Mouse (Mus musculus) splenic B cell, adult 2 months (primary cell): Measurements from ENCODE around the gene Lonp1.

ENCODE experiments used
- DNase-seq: peaks from one replicate; pipeline ENCODE4 v3.0.0-alpha.2; 2011; ENCODE audit warnings: low read depth, low spot score
- H3K27me3 ChIP-seq: 2 replicates; pipeline ENCODE4 v1.6.1; 2012; ENCODE audit warnings: mild to moderate bottlenecking, low read length, moderate library complexity, mixed read lengths; ENCODE audit not compliant: control insufficient read depth, poor library complexity, insufficient read depth, severe bottlenecking
- H3K36me3 ChIP-seq: 2 replicates; pipeline ENCODE4 v1.6.1; 2012; ENCODE audit warnings: mild to moderate bottlenecking, low read length, moderate library complexity, mixed read lengths; ENCODE audit not compliant: control insufficient read depth, poor library complexity, insufficient read depth, severe bottlenecking

The Lonp1 gene

DNA sequence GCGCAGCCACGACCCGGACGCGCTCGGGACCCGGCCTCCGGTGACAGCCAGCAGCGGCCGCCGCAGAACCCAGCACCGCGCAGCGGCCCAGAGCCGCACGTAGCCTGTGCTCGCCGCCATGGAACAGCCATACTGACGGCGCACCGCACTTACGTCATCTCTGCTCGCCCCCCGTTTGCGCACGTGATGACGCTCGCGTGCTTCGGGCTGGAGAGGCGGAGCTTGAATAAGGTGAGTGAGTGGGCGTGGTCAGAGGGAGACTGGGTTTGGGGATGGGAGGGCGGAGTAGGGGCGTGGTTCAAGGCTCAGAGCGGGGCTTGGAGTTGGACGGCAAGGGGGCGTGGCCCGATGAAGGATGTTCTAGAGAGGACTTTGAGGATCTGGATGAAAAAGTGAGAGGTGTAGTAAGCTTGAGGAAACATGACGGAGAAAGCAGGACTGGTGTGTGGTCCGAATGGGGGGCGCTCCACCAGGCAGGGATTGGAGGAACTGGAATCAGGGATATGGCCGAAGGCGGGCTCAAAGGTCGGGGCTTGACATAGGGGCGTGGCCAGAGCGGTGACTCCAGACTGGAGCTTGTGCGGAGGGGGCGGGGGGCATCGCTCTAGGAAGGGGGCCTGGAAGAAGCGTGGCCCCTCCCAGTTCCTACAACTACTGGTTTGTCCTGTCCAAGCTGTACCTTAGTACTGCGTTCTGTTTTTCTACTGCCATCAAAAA, at the start of gene Lonp1:
Gene Lonp1 (minus strand): TSS at position 134 of the 717 bp plus-strand sequence.
- H3K27me3 ChIP-seq, result no peaks in the 10 kb centered on the region
- peak; percentile 100 for DNase-seq
- H3K36me3 ChIP-seq, result peaks cover 4% of the 10 kb centered on the region

DNA sequence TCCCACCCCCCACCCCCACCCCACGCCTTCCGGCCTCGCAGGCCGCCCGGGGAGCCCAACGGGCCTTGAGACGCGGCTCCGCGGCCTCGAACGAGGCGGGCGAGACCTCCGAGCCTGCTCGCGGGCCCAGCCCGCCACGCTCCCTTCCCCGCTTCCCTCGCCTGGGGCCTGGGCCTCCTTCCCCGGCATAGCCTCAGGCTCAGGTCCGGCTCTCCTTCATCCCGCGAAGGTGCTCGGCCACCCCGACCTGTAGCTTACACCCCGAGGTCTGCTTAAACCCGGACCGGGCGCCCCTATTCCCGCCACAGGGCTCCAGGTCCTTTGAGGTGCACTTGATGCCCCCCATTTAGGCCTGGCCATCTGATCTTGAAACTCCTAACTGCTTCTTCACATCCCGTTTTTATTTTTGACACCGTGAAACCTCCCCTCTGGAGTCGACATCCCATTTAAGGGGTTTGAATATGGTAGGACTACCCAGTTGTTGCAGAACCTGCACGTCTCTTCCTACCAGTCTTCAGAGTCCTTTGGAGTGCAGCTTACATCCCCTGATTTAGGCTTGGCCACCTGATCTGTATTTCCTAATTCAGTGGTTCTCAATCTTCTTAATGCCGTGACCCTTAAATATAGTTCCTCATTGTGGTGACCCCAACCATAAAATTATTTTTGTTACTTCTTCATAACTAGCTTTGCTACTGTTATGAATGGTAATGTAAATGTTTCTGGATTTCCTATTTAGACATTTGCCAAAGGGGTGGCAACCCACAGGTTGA, 47.1 kb upstream of the Lonp1 start:
- DNase-seq, result peak; percentile 8
- Histone ChIP-seq H3K36me3 (no peaks in the 10 kb centered on the region; the same call in 1 of the 2 replicates), H3K27me3 (no peaks in the 10 kb centered on the region)

DNA sequence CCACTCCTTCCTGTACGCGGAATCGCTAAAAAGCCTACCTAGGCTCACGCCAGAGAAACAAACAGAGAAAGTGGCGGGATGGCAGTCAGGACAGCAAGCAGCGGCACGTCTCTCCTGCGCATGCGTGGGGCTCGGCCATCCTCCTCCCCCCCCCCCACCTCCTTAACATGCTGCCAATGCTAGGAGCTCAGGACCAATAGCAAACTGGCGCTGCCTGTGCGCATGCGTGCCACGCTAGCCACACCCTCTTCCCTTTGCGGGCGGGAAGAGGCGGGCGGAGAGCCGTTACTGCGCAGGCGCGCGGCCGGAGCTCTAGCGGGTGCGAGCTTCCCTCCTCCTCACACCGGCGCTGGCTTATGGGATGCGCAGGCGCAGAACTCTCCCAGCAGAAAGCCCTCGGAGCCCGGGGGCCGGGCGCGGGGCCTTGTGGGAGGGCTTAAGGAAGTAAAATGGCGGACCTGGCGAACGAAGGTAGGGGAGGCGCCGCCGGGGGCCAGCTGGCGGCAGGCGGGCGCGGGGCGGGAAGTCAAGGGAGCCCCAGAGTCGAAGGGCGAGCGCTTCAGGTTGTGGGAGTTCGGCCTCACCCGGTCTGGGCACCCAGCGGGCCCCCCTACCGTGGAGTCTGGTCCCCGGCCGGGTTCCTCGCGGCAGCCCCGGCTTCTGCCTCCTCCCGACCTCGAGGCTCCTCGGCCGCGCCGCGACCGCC, 46.4 kb upstream of the Lonp1 start, which contains the start of gene Ranbp3:
Gene Ranbp3 (plus strand): TSS at position 354 of the 706 bp plus-strand sequence.
- no peaks in the 10 kb centered on the region; the same call in 1 of the 2 replicates for H3K36me3 ChIP-seq
- DNase-seq, result peak; percentile 100
- no peaks in the 10 kb centered on the region for H3K27me3 ChIP-seq

DNA sequence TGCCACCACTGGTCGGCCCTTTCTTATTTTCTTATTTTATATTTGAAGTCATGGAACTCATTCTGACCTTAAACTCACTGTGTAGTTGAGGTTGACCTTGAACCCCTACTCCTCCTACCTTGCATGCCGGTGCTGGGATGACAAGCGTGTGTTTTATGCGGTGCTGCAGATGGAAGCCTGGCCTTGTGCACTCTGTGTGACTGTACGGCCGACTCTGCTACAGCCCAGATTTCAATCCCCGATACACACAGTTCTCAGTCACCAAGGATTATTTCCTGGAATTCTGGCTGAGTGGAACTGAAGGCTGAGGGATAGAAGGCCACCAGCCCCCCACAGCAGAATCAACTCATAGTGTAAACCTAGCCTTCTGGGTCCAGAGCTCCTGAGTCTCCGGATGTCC, 43.1 kb upstream of the Lonp1 start:
- Histone ChIP-seq H3K36me3 (no peaks in the 10 kb centered on the region), H3K27me3 (no peaks in the 10 kb centered on the region)
- no peak for DNase-seq

DNA sequence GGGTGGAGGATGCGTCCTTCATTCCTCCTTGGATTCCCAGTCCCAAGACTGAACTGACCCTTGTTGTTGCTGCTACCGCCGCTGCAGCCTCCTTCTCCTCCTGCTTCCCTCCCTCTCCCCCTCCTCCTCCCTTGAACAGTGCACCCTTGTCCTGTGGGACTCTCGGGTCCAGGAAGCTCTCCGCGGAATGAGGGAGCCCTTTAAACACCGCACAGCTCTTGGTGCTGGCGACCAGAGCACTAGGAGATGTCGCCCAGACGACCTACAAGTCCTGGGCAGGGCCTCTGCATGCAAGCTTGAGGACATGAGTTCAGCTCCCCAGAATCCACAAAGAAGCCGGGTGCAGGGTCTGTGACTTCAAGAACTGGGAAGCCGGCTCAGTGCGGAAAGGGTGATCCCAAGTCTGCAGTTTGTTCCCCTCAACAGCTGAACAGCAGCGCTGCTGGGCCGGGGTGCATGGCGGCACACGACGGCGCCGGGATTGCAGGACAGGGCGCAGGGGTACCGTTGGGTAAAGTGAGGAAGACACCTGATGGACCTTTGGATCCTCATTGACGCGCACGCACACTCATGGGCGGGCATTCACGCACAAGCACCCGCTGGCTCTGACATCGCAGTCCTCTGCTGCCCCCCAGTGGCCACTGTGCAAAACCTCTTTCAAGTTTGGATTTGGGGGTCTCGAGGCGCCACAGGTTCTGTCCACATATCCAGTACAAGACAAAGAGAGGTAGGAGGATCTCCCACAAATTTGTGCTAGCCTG, 41.9 kb upstream of the Lonp1 start:
- H3K36me3 ChIP-seq, result no peaks in the 10 kb centered on the region
- peak; percentile 90 for DNase-seq
- no peaks in the 10 kb centered on the region for H3K27me3 ChIP-seq

DNA sequence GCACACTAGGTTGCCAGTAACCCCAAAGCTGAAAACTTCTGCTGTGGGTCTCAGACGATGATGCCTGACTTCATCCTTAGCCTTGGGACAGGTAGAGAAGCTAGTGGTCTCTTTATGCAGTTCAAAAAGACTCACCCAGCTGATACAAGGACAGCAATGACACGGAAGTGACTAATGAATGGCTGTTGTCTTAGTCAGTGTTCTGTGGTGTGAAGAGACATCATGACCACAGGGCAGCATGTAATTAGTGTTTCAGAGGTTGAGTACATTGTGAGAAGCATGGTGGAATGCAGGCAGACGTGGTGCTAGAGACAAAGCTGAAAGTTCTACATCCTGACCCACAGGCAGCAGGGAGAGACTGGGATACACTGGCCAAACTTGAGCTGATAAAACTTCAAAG, 40.9 kb upstream of the Lonp1 start:
- H3K36me3 ChIP-seq, result no peaks in the 10 kb centered on the region
- no peaks in the 10 kb centered on the region for H3K27me3 ChIP-seq
- DNase-seq, result no peak

DNA sequence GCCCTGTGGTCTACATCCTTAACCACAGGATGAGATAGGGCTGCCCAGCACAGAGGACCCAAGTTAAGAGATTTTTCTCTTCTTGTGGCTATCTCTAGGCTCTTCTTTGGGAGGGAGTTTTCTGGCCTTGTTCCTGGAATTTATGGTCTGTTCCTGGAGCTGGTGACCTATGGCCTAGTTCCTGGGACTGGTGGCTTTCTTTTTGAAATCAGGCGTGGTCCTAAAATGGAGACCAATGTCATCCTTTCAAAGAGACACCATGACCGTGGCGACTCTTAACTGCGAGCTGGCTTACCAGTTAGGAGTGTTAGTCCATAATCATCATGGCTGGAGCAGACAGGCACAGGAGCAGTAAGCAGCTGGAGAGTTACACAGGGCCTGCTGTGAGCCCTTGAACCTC, 39.7 kb upstream of the Lonp1 start:
- DNase-seq, result no peak
- no peaks in the 10 kb centered on the region for H3K36me3 ChIP-seq
- H3K27me3 ChIP-seq, result no peaks in the 10 kb centered on the region

DNA sequence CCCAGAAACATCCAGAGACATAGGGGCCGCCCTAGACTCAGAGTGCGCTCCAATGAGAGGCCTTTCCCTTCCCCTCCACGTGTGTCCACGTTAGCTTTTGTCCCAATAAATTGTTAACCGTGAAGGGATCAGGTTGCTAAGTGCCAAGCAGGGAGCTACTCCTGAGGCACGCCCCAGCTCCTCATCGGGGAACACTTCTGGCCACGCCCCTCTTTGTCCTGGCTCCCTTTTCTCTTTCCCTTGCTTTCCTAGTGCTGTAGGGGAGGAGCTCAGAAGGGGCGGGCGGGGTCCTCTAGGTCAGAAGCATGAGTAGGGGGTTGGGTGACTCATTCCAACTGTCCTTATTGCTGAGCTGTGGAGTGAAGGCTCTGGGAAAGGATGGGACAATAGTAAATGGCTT, 37.6 kb upstream of the Lonp1 start:
- Histone ChIP-seq H3K27me3 (no peaks in the 10 kb centered on the region), H3K36me3 (no peaks in the 10 kb centered on the region)
- DNase-seq, result no peak

DNA sequence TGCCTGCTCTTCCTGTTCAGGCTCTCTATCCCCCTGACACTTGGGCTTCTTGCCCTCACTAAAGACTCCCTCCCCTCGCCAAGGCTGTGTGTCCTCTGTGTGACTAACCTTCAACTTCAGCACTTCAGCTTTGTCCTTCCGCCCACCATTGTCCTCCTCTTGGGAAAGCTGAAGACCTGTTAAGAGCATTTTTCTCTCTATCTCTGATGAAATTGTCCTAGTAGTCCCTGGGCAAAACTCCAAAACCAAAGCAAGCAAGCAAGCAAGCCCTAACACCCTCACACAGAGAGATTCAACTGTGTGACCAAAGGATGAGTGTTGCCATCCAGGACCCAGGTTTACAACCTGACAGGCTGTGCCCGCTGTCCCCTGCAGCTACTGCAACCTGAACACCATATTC, 37.0 kb upstream of the Lonp1 start:
- no peaks in the 10 kb centered on the region for H3K27me3 ChIP-seq
- no peaks in the 10 kb centered on the region for H3K36me3 ChIP-seq
- no peak for DNase-seq

DNA sequence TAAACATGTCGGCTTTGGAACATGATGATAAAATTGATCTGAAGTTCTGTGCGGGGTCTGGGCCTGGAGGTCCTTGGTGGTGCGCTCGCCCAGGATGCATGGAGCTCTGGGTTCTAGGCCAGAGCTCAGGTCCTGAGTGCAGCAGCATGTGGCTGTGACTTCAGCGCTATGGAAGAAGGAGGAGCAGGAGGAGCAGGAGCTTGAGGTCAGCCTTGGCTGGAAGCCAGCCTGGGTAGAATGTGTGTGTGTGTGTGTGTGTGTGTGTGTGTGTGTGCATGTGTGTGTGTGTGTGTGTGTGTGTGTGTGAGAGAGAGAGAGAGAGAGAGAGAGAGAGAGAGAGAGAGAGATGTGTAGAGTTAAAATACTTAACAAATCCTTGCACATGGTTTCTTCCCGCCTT, 29.5 kb upstream of the Lonp1 start:
- Histone ChIP-seq H3K36me3 (no peaks in the 10 kb centered on the region), H3K27me3 (no peaks in the 10 kb centered on the region)
- DNase-seq, result no peak

DNA sequence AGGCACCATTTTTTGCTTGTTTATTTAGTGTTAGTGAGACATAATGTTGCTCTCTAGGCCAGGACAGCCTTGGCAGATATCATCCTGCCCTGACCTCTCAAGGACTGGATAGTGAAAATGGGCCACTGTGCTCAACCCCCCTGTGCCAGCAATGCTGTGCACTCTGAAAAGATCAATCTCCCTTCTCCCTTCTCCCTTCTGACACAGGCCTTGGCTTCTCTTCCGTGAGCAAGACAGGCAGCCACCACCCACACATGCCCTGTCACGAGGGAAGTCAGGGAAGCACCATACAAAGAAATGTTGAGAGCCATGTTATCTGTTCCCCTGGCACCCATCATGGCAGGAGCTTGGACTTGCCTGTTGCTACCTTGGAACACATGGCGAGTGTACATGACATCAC, 28.6 kb upstream of the Lonp1 start:
- DNase-seq, result no peak
- no peaks in the 10 kb centered on the region for H3K27me3 ChIP-seq
- no peaks in the 10 kb centered on the region for H3K36me3 ChIP-seq

DNA sequence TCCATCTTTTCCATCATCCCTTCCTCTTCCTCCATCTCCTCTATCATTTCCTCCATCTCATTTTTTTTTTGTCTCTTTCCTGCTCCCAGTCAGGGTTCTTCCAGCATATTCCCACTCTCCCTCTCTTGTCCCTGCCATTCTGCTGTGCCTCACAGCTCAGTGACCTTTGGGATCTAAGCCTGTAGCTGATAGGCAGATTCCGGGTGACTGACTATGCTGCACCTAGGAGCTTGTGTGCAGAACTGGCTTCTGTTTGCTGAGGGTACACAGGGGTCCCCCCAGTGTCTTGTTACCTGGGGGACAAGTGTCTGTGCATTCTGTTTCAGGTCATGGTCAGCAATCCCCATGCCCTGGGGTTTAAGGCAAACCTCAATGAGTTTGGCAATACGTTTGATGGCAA, 28.1 kb upstream of the Lonp1 start:
- no peaks in the 10 kb centered on the region for H3K36me3 ChIP-seq
- H3K27me3 ChIP-seq, result no peaks in the 10 kb centered on the region
- DNase-seq, result no peak

DNA sequence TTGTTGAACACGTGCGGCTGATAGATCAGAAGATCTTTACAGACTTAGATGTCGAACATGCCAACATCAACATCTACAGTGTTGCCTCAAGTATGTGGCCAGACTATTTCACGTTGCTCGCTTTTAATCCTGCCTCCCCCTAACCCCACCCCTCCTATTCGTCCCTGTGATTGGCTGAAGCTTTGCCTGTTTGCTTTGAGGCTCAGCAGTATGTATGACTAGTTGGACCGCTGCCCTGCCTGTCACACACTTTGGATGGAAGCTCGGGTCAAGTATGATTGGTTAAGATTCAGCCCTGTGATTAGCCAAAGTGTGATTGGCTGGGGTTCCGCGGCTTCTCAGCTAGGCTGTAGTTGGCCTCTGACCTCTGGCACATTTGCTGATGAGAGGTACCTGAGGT, 25.1 kb upstream of the Lonp1 start:
- no peak for DNase-seq
- no peaks in the 10 kb centered on the region for H3K36me3 ChIP-seq
- no peaks in the 10 kb centered on the region for H3K27me3 ChIP-seq

DNA sequence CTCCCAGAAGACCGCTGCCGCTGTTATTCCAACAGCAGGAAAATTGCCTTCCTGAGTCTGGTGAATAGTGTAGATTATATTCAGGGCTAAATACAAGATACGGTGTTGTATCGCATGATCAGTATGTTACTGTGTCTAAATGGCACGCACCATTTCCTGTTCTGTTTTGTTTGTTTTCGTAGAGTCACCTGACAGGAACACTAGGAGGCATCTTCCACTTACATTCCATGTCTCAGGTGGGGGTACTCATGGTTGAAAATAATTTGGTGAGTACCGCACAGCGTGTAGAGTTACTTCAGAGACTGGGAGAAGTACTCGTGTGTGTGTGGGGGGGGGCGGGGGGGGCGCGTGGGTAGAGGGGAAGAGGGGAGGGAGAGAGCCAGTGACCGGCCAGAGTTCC, 20.9 kb upstream of the Lonp1 start:
- Histone ChIP-seq H3K27me3 (no peaks in the 10 kb centered on the region), H3K36me3 (no peaks in the 10 kb centered on the region)
- no peak for DNase-seq
